Comparison of ENCODE assay signal across 18 mouse cellular contexts in the genomic region with DNA sequence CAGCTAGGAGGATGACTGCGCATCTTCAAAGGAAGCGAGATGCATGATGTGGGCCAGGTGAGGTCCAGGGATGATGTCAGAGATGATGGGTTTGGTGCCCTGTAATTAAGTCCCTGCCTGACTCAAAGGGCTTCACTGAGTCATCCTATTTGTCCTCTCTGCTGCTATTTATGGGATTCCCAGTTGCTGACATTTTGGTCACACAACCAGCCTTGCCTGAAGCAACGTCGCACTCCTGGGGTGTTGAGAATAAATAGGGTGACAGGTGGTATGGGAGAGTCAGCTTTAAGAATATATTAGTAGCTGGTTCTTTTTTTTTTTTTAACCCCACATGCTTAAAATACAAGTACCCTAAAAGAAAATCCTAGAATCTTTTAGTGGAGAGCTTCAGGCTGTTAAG.
"Had no signal": no experiment of that assay in that cellular context is flagged by ENCODE, and none has a peak within 500 bp of the region (broad histone marks: within the 10 kb centered on the region; RNA-seq: fewer than 3 reads in every experiment).

No protein-coding gene starts in this region.

- H3K9ac ChIP-seq: lung, embryonic 15.5 days; midbrain, embryonic 12.5 days; midbrain, embryonic 15.5 days had no signal

- H3K9me3 ChIP-seq: lung, embryonic 15.5 days; midbrain, embryonic 12.5 days; midbrain, embryonic 15.5 days had no signal

- DNase-seq: kidney, adult 18-20 months; kidney, adult 9 months; kidney, postnatal 14 days; kidney, postnatal 4 days; lung, adult 18-20 months; lung, postnatal 10 days; lung, postnatal 36 days; right cerebral cortex, adult 18-20 months; right cerebral cortex, postnatal 14 days; right cerebral cortex, postnatal 4 days; thymus, adult 2 months; thymus, postnatal 25 days had no signal

- H3K27ac ChIP-seq: lung, embryonic 15.5 days; midbrain, embryonic 12.5 days; midbrain, embryonic 15.5 days; stomach, postnatal 0 days had no signal

- H3K36me3 ChIP-seq: lung, embryonic 15.5 days; midbrain, embryonic 12.5 days; midbrain, embryonic 15.5 days had no signal

- ATAC-seq: inflammation-experienced regulatory T-cells, adult 6 months; intestine, embryonic 16.5 days; midbrain, embryonic 15.5 days had no signal

- H3K27me3 ChIP-seq: lung, embryonic 15.5 days; midbrain, embryonic 12.5 days; midbrain, embryonic 15.5 days had no signal

- H3K4me3 ChIP-seq: lung, embryonic 15.5 days; midbrain, embryonic 12.5 days; midbrain, embryonic 15.5 days had no signal

- H3K4me1 ChIP-seq: lung, embryonic 15.5 days; midbrain, embryonic 12.5 days; midbrain, embryonic 15.5 days had no signal

- H3K4me2 ChIP-seq: lung, embryonic 15.5 days; midbrain, embryonic 12.5 days; midbrain, embryonic 15.5 days had no signal
